Mouse (Mus musculus) stomach, postnatal 0 days (tissue): ENCODE data around the gene Tnik.

ENCODE experiments used
- CTCF ChIP-seq: IDR thresholded peaks from 2 replicates; pipeline ENCODE4 v1.5.1; 2016; ENCODE audit warnings: antibody characterized with exemption, low read depth, mild to moderate bottlenecking, moderate library complexity
- EP300 ChIP-seq: optimal IDR thresholded peaks from 2 replicates; pipeline ENCODE3; 2016; ENCODE audit warnings: antibody characterized with exemption

GRCm38 (mm10) chr3:28447950-28448349 is 184.9 kb downstream of the Tnik start:
- TF ChIP-seq CTCF (no peak), EP300 (no peak)
